Mouse (Mus musculus) frontal cortex, adult (tissue): ENCODE measurements around the gene Tex50.

ENCODE experiments used
- ATAC-seq: cut with Nextera tagmentation; 2 replicates; pipeline ENCODE4 v1.9.2; 2017; ENCODE audit warnings: mild to moderate bottlenecking, moderate library complexity, mixed read lengths; ENCODE audit not compliant: low TSS enrichment

The Tex50 gene

GRCm38 (mm10) chr1:161122661-161123418 lies 36.3 kb downstream of the Tex50 start:
- ATAC-seq, result no peak

GRCm38 (mm10) chr1:161114591-161114990 lies 44.5 kb downstream of the Tex50 start:
- ATAC-seq, result no peak

- ATAC-seq, result no peak
Observed at GRCm38 (mm10) chr1:161109216-161109615, 49.9 kb downstream of the Tex50 start.
